11 mouse cellular contexts compared by ENCODE assay signal in genomic region chr7:101422069-101422468, GRCm38 (mm10). TPM values are rescaled to one million over a fixed set of nuclear protein-coding genes. Genes with fewer than 3 reads are reported as not detected.
A peak's percentile ranks its signal among the peaks of the same experiment; 100 is the strongest.
DNase-seq lines count a peak whose midpoint lies in the region; ATAC-seq and TF ChIP-seq lines count a peak whose summit lies in the region.
"Had no signal": no experiment of that assay in that cellular context is flagged by ENCODE, and none has a peak within 500 bp of the region (broad histone marks: within the 10 kb centered on the region; RNA-seq: fewer than 3 reads in every experiment).

No protein-coding gene starts in this region.

- ATAC-seq in hindbrain, postnatal 0 days: peak; percentile 28

- H3K4me2 ChIP-seq in hindbrain, postnatal 0 days (ENCODE audit: low read depth, low read length): peak overlapping the region; percentile 53

- WGBS in hindbrain, postnatal 0 days: 32% methylated on average over 3 of the region's 3 CpGs

- TF ChIP-seq CTCF in hindbrain, postnatal 0 days (IDR thresholded peaks at IDR 0.05; ENCODE audit: low read depth): no peak

- no peaks in the 10 kb centered on the region for H3K36me3 ChIP-seq in hindbrain, postnatal 0 days (ENCODE audit: insufficient read depth, low read length)

- no peak overlapping the region for H3K27ac ChIP-seq in hindbrain, postnatal 0 days

- H3K9me3 ChIP-seq in hindbrain, postnatal 0 days (ENCODE audit: low read length): no peaks in the 10 kb centered on the region

- 0 out of 2 replicates have a peak overlapping the region, but pooled peaks have one; percentile 31 for H3K9ac ChIP-seq in hindbrain, postnatal 0 days (replicated peaks; ENCODE audit: low read length)

- no peaks in the 10 kb centered on the region for H3K27me3 ChIP-seq in hindbrain, postnatal 0 days (ENCODE audit: insufficient read depth, low read length)

- peaks cover 16% of the 10 kb centered on the region for H3K4me1 ChIP-seq in hindbrain, postnatal 0 days (ENCODE audit: insufficient read depth, low read length)

- DNase-seq in adrenal gland, postnatal 14 days: peak; percentile 54
- DNase-seq in adrenal gland, adult 2 months: no peak
- peak; percentile 57 to 65 for DNase-seq in right cerebral cortex, postnatal 10 days (ENCODE audit: low spot score in 2 of 2)
- no peak for DNase-seq in right cerebral cortex, postnatal 14 days
- no peak for DNase-seq in hindbrain, postnatal 0 days (ENCODE audit: low spot score)
- peak; percentile 67 for DNase-seq in retina, embryonic 14.5 days (ENCODE audit: low spot score)
- DNase-seq in layer of hippocampus, adult 9-10 months (ENCODE audit: low spot score): no peak
- DNase-seq in frontal cortex, postnatal 14 days (ENCODE audit: low spot score in 2 of 2): no peak
- DNase-seq: cerebellum, adult 11-12 months had no signal

- H3K4me3 ChIP-seq in hindbrain, postnatal 0 days (ENCODE audit: low read length): peak overlapping the region; percentile 29

RNA-seq across cellular contexts. Expression of gene Pde2a, which starts 0.6 kb away (rescaled TPM):
- total RNA-seq in adrenal gland, postnatal 14 days (2021): 132 and 141 TPM in 2 replicates
- 100 to 1,000 TPM; 161 to 223 TPM for total RNA-seq in adrenal gland, adult 2 months (2021)
- polyA plus RNA-seq in adrenal gland, adult 2 months (2012; rRNA removed): 142 and 199 TPM in 2 replicates
- 54.4 and 55.8 TPM in 2 replicates for total RNA-seq in hindbrain, postnatal 0 days (2014; rRNA removed)
- polyA plus RNA-seq in hindbrain, postnatal 0 days (2015; fragmentation: Nextera tagmentation; extraction: Ambion mirVana): 26.7 and 27.1 TPM in 2 replicates

RNA-seq across cellular contexts. Expression of gene Gm45837, which starts 11.4 kb away (rescaled TPM):
- total RNA-seq in adrenal gland, postnatal 14 days (2021): not detected in 2 replicates
- not detected for total RNA-seq in adrenal gland, adult 2 months (2021)
- polyA plus RNA-seq in adrenal gland, adult 2 months (2012; rRNA removed): 0.29 and 0.93 TPM in 2 replicates
- not detected in 2 replicates for total RNA-seq in hindbrain, postnatal 0 days (2014; rRNA removed)
- polyA plus RNA-seq in hindbrain, postnatal 0 days (2015; fragmentation: Nextera tagmentation; extraction: Ambion mirVana): not detected in 2 replicates
- polyA plus RNA-seq: C2C12; spleen, adult 2 months had no signal

Comparison
In these comparisons a context has a peak if more than half of its experiments do, and no peak if none do; other contexts are left out.
1. DNase-seq: peak in adrenal gland, postnatal 14 days (single experiment), right cerebral cortex, postnatal 10 days (2 of 2) and retina, embryonic 14.5 days (single experiment); none in adrenal gland, adult 2 months (single experiment), right cerebral cortex, postnatal 14 days (single experiment), hindbrain, postnatal 0 days (single experiment), layer of hippocampus, adult 9-10 months (single experiment) and frontal cortex, postnatal 14 days (0 of 2).